Mouse (Mus musculus): ENCODE measurements around the gene Tmem161a. TPM values are rescaled to one million over a fixed set of nuclear protein-coding genes. Genes with fewer than 3 reads are reported as not detected.

The Tmem161a gene
- total RNA-seq (2021) = 10 to 100 TPM; 48.7 to 59.9 TPM

- peak; percentile 79 for DNase-seq (ENCODE audit: extremely low spot score in 1 of 2, low spot score in 1 of 2)
Measured at GRCm38 (mm10) chr8:70172043-70172681, at the start of gene Tmem161a. TSS of gene Tmem161a (plus strand) at chr8:70172356.

GRCm38 (mm10) chr8:70122863-70123262 is 49.3 kb upstream of the Tmem161a start:
- no peak for DNase-seq (ENCODE audit: extremely low spot score in 1 of 2, low spot score in 1 of 2)

GRCm38 (mm10) chr8:70124992-70125391 is 47.2 kb upstream of the Tmem161a start:
- no peak for DNase-seq (ENCODE audit: extremely low spot score in 1 of 2, low spot score in 1 of 2)

GRCm38 (mm10) chr8:70128435-70128834 is 43.7 kb upstream of the Tmem161a start:
- DNase-seq (ENCODE audit: extremely low spot score in 1 of 2, low spot score in 1 of 2) = peak in 1 of 2 experiments; percentile 65

GRCm38 (mm10) chr8:70129309-70129952 is 42.7 kb upstream of the Tmem161a start:
- DNase-seq (ENCODE audit: extremely low spot score in 1 of 2, low spot score in 1 of 2) = peak; percentile 53 to 64

- DNase-seq (ENCODE audit: extremely low spot score in 1 of 2, low spot score in 1 of 2) = no peak
Measured at GRCm38 (mm10) chr8:70130066-70130465, 42.1 kb upstream of the Tmem161a start.

GRCm38 (mm10) chr8:70131166-70131883 is 40.8 kb upstream of the Tmem161a start, which contains the start of gene Nr2c2ap:
TSS of gene Nr2c2ap (plus strand) at chr8:70131333.
- DNase-seq (ENCODE audit: extremely low spot score in 1 of 2, low spot score in 1 of 2) = peak; percentile 63 to 73

- DNase-seq (ENCODE audit: extremely low spot score in 1 of 2, low spot score in 1 of 2) = no peak
Measured at GRCm38 (mm10) chr8:70134086-70134485, 38.1 kb upstream of the Tmem161a start.

GRCm38 (mm10) chr8:70134931-70135330 is 37.2 kb upstream of the Tmem161a start:
- DNase-seq (ENCODE audit: extremely low spot score in 1 of 2, low spot score in 1 of 2) = no peak

GRCm38 (mm10) chr8:70136591-70136990 is 35.6 kb upstream of the Tmem161a start:
- DNase-seq (ENCODE audit: extremely low spot score in 1 of 2, low spot score in 1 of 2) = no peak

- no peak for DNase-seq (ENCODE audit: extremely low spot score in 1 of 2, low spot score in 1 of 2)
Measured at GRCm38 (mm10) chr8:70137890-70138289, 34.3 kb upstream of the Tmem161a start.

GRCm38 (mm10) chr8:70139026-70139857 is 32.9 kb upstream of the Tmem161a start, which contains the start of the genes Rfxank, Borcs8 and Mef2b:
TSS of gene Rfxank (minus strand) at chr8:70139154.
TSS of gene Borcs8 (plus strand) at chr8:70139499.
TSS of gene Mef2b (plus strand) at chr8:70139711.
- peak; percentile 87 to 91 for DNase-seq (ENCODE audit: extremely low spot score in 1 of 2, low spot score in 1 of 2)

GRCm38 (mm10) chr8:70139981-70140380 is 32.2 kb upstream of the Tmem161a start:
- no peak for DNase-seq (ENCODE audit: extremely low spot score in 1 of 2, low spot score in 1 of 2)

- DNase-seq (ENCODE audit: extremely low spot score in 1 of 2, low spot score in 1 of 2) = no peak
Measured at GRCm38 (mm10) chr8:70147678-70148607, 24.2 kb upstream of the Tmem161a start.

GRCm38 (mm10) chr8:70150158-70150557 is 22.0 kb upstream of the Tmem161a start:
- DNase-seq (ENCODE audit: extremely low spot score in 1 of 2, low spot score in 1 of 2) = no peak

GRCm38 (mm10) chr8:70152537-70153257 is 19.5 kb upstream of the Tmem161a start:
- peak; percentile 22 to 49 for DNase-seq (ENCODE audit: extremely low spot score in 1 of 2, low spot score in 1 of 2)

- no peak for DNase-seq (ENCODE audit: extremely low spot score in 1 of 2, low spot score in 1 of 2)
Measured at GRCm38 (mm10) chr8:70157240-70157800, 14.8 kb upstream of the Tmem161a start.

All from layer of hippocampus, postnatal 25 days (tissue).